Mouse (Mus musculus): ENCODE results near the gene Ppcdc. TPM values are rescaled to one million over a fixed set of nuclear protein-coding genes. Genes with fewer than 3 reads are reported as not detected.

The Ppcdc gene
- polyA plus RNA-seq, 1 experiment from 2014 or later: 22.9 TPM

GRCm38 (mm10) chr9:57404036-57404435 is 35.9 kb downstream of the Ppcdc start:
- ATAC-seq (ENCODE audit: low FRiP score, low TSS enrichment): no peak

GRCm38 (mm10) chr9:57402318-57403251 is 37.3 kb downstream of the Ppcdc start:
- Histone ChIP-seq H3K36me3 (ENCODE audit: control insufficient read depth, insufficient read depth, low read length) (no peaks in the 10 kb centered on the region), H3K4me1 (ENCODE audit: control insufficient read depth, insufficient read depth, low read length) (no peaks in the 10 kb centered on the region), H3K9me3 (ENCODE audit: control insufficient read depth, low read length) (0 out of 2 replicates have a peak, but pooled peaks cover 10% of the 10 kb centered on the region), H3K4me3 (replicated peaks; ENCODE audit: low read depth, low read length) (no peak overlapping the region), H3K4me2 (ENCODE audit: low read length) (no peak overlapping the region), H3K27me3 (ENCODE audit: control insufficient read depth, insufficient read depth, low read length) (no peaks in the 10 kb centered on the region), H3K9ac (replicated peaks; ENCODE audit: low read length) (no peak overlapping the region), H3K27ac (replicated peaks; ENCODE audit: low read depth, low read length) (no peak overlapping the region)
- DNase-seq (no peak), ATAC-seq (ENCODE audit: low FRiP score, low TSS enrichment) (no peak)
- WGBS: 92% methylated on average over 15 of the region's 15 CpGs

More at GRCm38 (mm10) chr9:57404036-57404435, 35.9 kb downstream of the Ppcdc start:
- H3K4me2 ChIP-seq (ENCODE audit: low read length): no peak overlapping the region
- H3K4me1 ChIP-seq (ENCODE audit: control insufficient read depth, insufficient read depth, low read length): no peaks in the 10 kb centered on the region
- no peak overlapping the region for H3K9ac ChIP-seq (replicated peaks; ENCODE audit: low read length)
- 0 out of 2 replicates have a peak, but pooled peaks cover 10% of the 10 kb centered on the region for H3K9me3 ChIP-seq (ENCODE audit: control insufficient read depth, low read length)
- 91% methylated on average over 5 of the region's 5 CpGs for WGBS
- H3K36me3 ChIP-seq (ENCODE audit: control insufficient read depth, insufficient read depth, low read length): no peaks in the 10 kb centered on the region
- no peak for DNase-seq
- no peaks in the 10 kb centered on the region for H3K27me3 ChIP-seq (ENCODE audit: control insufficient read depth, insufficient read depth, low read length)
- H3K27ac ChIP-seq (replicated peaks; ENCODE audit: low read depth, low read length): no peak overlapping the region
- H3K4me3 ChIP-seq (replicated peaks; ENCODE audit: low read depth, low read length): no peak overlapping the region

GRCm38 (mm10) chr9:57398773-57399172 is 41.2 kb downstream of the Ppcdc start:
- Histone ChIP-seq H3K9me3 (ENCODE audit: control insufficient read depth, low read length) (0 out of 2 replicates have a peak, but pooled peaks cover 10% of the 10 kb centered on the region), H3K9ac (replicated peaks; ENCODE audit: low read length) (no peak overlapping the region), H3K4me1 (ENCODE audit: control insufficient read depth, insufficient read depth, low read length) (no peaks in the 10 kb centered on the region), H3K27me3 (ENCODE audit: control insufficient read depth, insufficient read depth, low read length) (no peaks in the 10 kb centered on the region), H3K4me3 (replicated peaks; ENCODE audit: low read depth, low read length) (no peak overlapping the region), H3K4me2 (ENCODE audit: low read length) (no peak overlapping the region), H3K36me3 (ENCODE audit: control insufficient read depth, insufficient read depth, low read length) (no peaks in the 10 kb centered on the region), H3K27ac (replicated peaks; ENCODE audit: low read depth, low read length) (no peak overlapping the region)
- ATAC-seq (ENCODE audit: low FRiP score, low TSS enrichment): no peak
- DNase-seq: no peak
- WGBS: 85% methylated on average over 2 of the region's 2 CpGs

- H3K27ac ChIP-seq (replicated peaks; ENCODE audit: low read depth, low read length): no peak overlapping the region
- H3K9me3 ChIP-seq (ENCODE audit: control insufficient read depth, low read length): no peaks in the 10 kb centered on the region
- DNase-seq (no peak), ATAC-seq (ENCODE audit: low FRiP score, low TSS enrichment) (no peak)
- no peak overlapping the region for H3K9ac ChIP-seq (replicated peaks; ENCODE audit: low read length)
- H3K27me3 ChIP-seq (ENCODE audit: control insufficient read depth, insufficient read depth, low read length): no peaks in the 10 kb centered on the region
- no peak overlapping the region for H3K4me3 ChIP-seq (replicated peaks; ENCODE audit: low read depth, low read length)
- no peak overlapping the region for H3K4me2 ChIP-seq (ENCODE audit: low read length)
- no peaks in the 10 kb centered on the region for H3K36me3 ChIP-seq (ENCODE audit: control insufficient read depth, insufficient read depth, low read length)
- 95% methylated on average over 1 of the region's 1 CpGs for WGBS
- no peaks in the 10 kb centered on the region for H3K4me1 ChIP-seq (ENCODE audit: control insufficient read depth, insufficient read depth, low read length)
These were observed 47.0 kb downstream of the Ppcdc start for GRCm38 (mm10) chr9:57392892-57393291.

GRCm38 (mm10) chr9:57390869-57391268 is 49.1 kb downstream of the Ppcdc start:
- Histone ChIP-seq H3K9ac (replicated peaks; ENCODE audit: low read length) (no peak overlapping the region), H3K27ac (replicated peaks; ENCODE audit: low read depth, low read length) (no peak overlapping the region), H3K4me3 (replicated peaks; ENCODE audit: low read depth, low read length) (no peak overlapping the region), H3K4me1 (ENCODE audit: control insufficient read depth, insufficient read depth, low read length) (no peaks in the 10 kb centered on the region), H3K27me3 (ENCODE audit: control insufficient read depth, insufficient read depth, low read length) (no peaks in the 10 kb centered on the region), H3K9me3 (ENCODE audit: control insufficient read depth, low read length) (no peaks in the 10 kb centered on the region), H3K36me3 (ENCODE audit: control insufficient read depth, insufficient read depth, low read length) (no peaks in the 10 kb centered on the region), H3K4me2 (ENCODE audit: low read length) (no peak overlapping the region)
- 69% methylated on average over 3 of the region's 3 CpGs for WGBS
- DNase-seq (no peak), ATAC-seq (ENCODE audit: low FRiP score, low TSS enrichment) (no peak)

- WGBS: 23% methylated on average over 1 of the region's 1 CpGs
- Histone ChIP-seq H3K36me3 (ENCODE audit: control insufficient read depth, insufficient read depth, low read length) (no peaks in the 10 kb centered on the region), H3K27ac (replicated peaks; ENCODE audit: low read depth, low read length) (no peak overlapping the region), H3K4me3 (replicated peaks; ENCODE audit: low read depth, low read length) (no peak overlapping the region), H3K9ac (replicated peaks; ENCODE audit: low read length) (no peak overlapping the region), H3K4me1 (ENCODE audit: control insufficient read depth, insufficient read depth, low read length) (no peaks in the 10 kb centered on the region), H3K4me2 (ENCODE audit: low read length) (no peak overlapping the region), H3K9me3 (ENCODE audit: control insufficient read depth, low read length) (no peaks in the 10 kb centered on the region), H3K27me3 (ENCODE audit: control insufficient read depth, insufficient read depth, low read length) (no peaks in the 10 kb centered on the region)
- DNase-seq (peak; percentile 1), ATAC-seq (ENCODE audit: low FRiP score, low TSS enrichment) (no peak)
These were observed 50.8 kb downstream of the Ppcdc start for GRCm38 (mm10) chr9:57389131-57389530.

GRCm38 (mm10) chr9:57386926-57387325 is 53.0 kb downstream of the Ppcdc start:
- Histone ChIP-seq H3K27ac (replicated peaks; ENCODE audit: low read depth, low read length) (no peak overlapping the region), H3K4me1 (ENCODE audit: control insufficient read depth, insufficient read depth, low read length) (no peaks in the 10 kb centered on the region), H3K36me3 (ENCODE audit: control insufficient read depth, insufficient read depth, low read length) (no peaks in the 10 kb centered on the region), H3K9ac (replicated peaks; ENCODE audit: low read length) (no peak overlapping the region), H3K9me3 (ENCODE audit: control insufficient read depth, low read length) (no peaks in the 10 kb centered on the region), H3K4me2 (ENCODE audit: low read length) (no peak overlapping the region), H3K27me3 (ENCODE audit: control insufficient read depth, insufficient read depth, low read length) (no peaks in the 10 kb centered on the region), H3K4me3 (replicated peaks; ENCODE audit: low read depth, low read length) (no peak overlapping the region)
- ATAC-seq (ENCODE audit: low FRiP score, low TSS enrichment) (no peak), DNase-seq (no peak)
- WGBS: 93% methylated on average over 4 of the region's 4 CpGs

GRCm38 (mm10) chr9:57384621-57385020 is 55.3 kb downstream of the Ppcdc start:
- no peaks in the 10 kb centered on the region for H3K36me3 ChIP-seq (ENCODE audit: control insufficient read depth, insufficient read depth, low read length)
- H3K4me2 ChIP-seq (ENCODE audit: low read length): no peak overlapping the region
- no peaks in the 10 kb centered on the region for H3K4me1 ChIP-seq (ENCODE audit: control insufficient read depth, insufficient read depth, low read length)
- H3K4me3 ChIP-seq (replicated peaks; ENCODE audit: low read depth, low read length): no peak overlapping the region
- H3K27me3 ChIP-seq (ENCODE audit: control insufficient read depth, insufficient read depth, low read length): no peaks in the 10 kb centered on the region
- WGBS: 86% methylated on average over 2 of the region's 2 CpGs
- no peak overlapping the region for H3K27ac ChIP-seq (replicated peaks; ENCODE audit: low read depth, low read length)
- no peak for ATAC-seq (ENCODE audit: low FRiP score, low TSS enrichment)
- H3K9me3 ChIP-seq (ENCODE audit: control insufficient read depth, low read length): no peaks in the 10 kb centered on the region
- no peak for DNase-seq
- H3K9ac ChIP-seq (replicated peaks; ENCODE audit: low read length): no peak overlapping the region

- DNase-seq (no peak), ATAC-seq (ENCODE audit: low FRiP score, low TSS enrichment) (no peak)
- no peak overlapping the region for H3K27ac ChIP-seq (replicated peaks; ENCODE audit: low read depth, low read length)
These were observed 78.9 kb downstream of the Ppcdc start for GRCm38 (mm10) chr9:57360999-57361398.

More at GRCm38 (mm10) chr9:57360999-57361398, 78.9 kb downstream of the Ppcdc start:
- Histone ChIP-seq H3K4me2 (ENCODE audit: low read length) (no peak overlapping the region), H3K27me3 (ENCODE audit: control insufficient read depth, insufficient read depth, low read length) (no peaks in the 10 kb centered on the region), H3K9me3 (ENCODE audit: control insufficient read depth, low read length) (no peaks in the 10 kb centered on the region), H3K4me1 (ENCODE audit: control insufficient read depth, insufficient read depth, low read length) (no peaks in the 10 kb centered on the region), H3K9ac (replicated peaks; ENCODE audit: low read length) (no peak overlapping the region), H3K36me3 (ENCODE audit: control insufficient read depth, insufficient read depth, low read length) (no peaks in the 10 kb centered on the region), H3K4me3 (replicated peaks; ENCODE audit: low read depth, low read length) (no peak overlapping the region)
- 91% methylated on average over 3 of the region's 3 CpGs for WGBS
